Mouse (Mus musculus) adrenal gland, postnatal 14 days (tissue): ENCODE measurements around the gene Lsm12. TPM values are rescaled to one million over a fixed set of nuclear protein-coding genes. Genes with fewer than 3 reads are reported as not detected.

ENCODE experiments used
- microRNA-seq, 2 experiments: library from miRNA; unstranded; fragments of <30 nt; microRNA quantifications; one replicate each; pipeline ENCODE4 v1.2.0; 2021
- total RNA-seq: library from RNA; stranded (reverse); gene quantifications from 2 replicates; pipeline ENCODE4 v1.2.3, GENCODE M21; 2021

The Lsm12 gene
- total RNA-seq, 1 experiment from 2014 or later: 81.0 TPM

Small RNA genes lying within 50 kb of the gene (microRNA-seq; reads per million reads assigned to microRNA genes)
- gene Mir8101: 2.7 to 4.3 reads per million in 2 experiments

Other genes starting within 250 kb of the Lsm12 start
- gene Sost, start 218.3 kb downstream of the Lsm12 start, total RNA-seq: 1.6 TPM in 1 of 2 replicates, not detected in the other
- not detected in 2 replicates for gene Cfap97d1, start 201.0 kb downstream of the Lsm12 start, total RNA-seq
- 100 and 103 TPM in 2 replicates for gene Dusp3, start 198.3 kb downstream of the Lsm12 start, total RNA-seq
- gene Mpp3, start 156.8 kb downstream of the Lsm12 start, total RNA-seq: 9.0 and 14.8 TPM in 2 replicates
- 50.5 and 61.4 TPM in 2 replicates for gene Cd300lg, start 143.8 kb downstream of the Lsm12 start, total RNA-seq
- gene Mpp2, start 96.8 kb downstream of the Lsm12 start, total RNA-seq: 8.6 and 10.1 TPM in 2 replicates
- gene Ppy, start 84.0 kb downstream of the Lsm12 start, total RNA-seq: not detected in 2 replicates
- gene Pyy, start 77.5 kb downstream of the Lsm12 start, total RNA-seq: not detected in 2 replicates
- gene Nags, start 39.8 kb downstream of the Lsm12 start, total RNA-seq: 0.60 and 5.8 TPM in 2 replicates
- 14.4 and 16.5 TPM in 2 replicates for gene Tmem101, start 28.9 kb downstream of the Lsm12 start, total RNA-seq
- 82.8 and 83.7 TPM in 2 replicates for gene G6pc3, start 4.3 kb upstream of the Lsm12 start, total RNA-seq
- 81.1 and 83.7 TPM in 2 replicates for gene Hdac5, start 44.9 kb upstream of the Lsm12 start, total RNA-seq
- 1.7 and 2.3 TPM in 2 replicates for gene BC030867, start 63.6 kb upstream of the Lsm12 start, total RNA-seq
- 0.11 and 0.19 TPM in 2 replicates for gene Asb16, start 83.4 kb upstream of the Lsm12 start, total RNA-seq
- 40.1 and 40.4 TPM in 2 replicates for gene Tmub2, start 99.6 kb upstream of the Lsm12 start, total RNA-seq
- 47.9 and 53.4 TPM in 2 replicates for gene Atxn7l3, start 111.3 kb upstream of the Lsm12 start, total RNA-seq
- gene Ubtf, start 134.4 kb upstream of the Lsm12 start, total RNA-seq: 102 and 106 TPM in 2 replicates
- 17.5 and 72.4 TPM in 2 replicates for gene Slc4a1, start 180.9 kb upstream of the Lsm12 start, total RNA-seq
- 31.3 and 31.6 TPM in 2 replicates for gene Rundc3a, start 208.1 kb upstream of the Lsm12 start, total RNA-seq
- 373 and 415 TPM in 2 replicates for gene Slc25a39, start 222.7 kb upstream of the Lsm12 start, total RNA-seq
- 180 and 194 TPM in 2 replicates for gene Grn, start 245.0 kb upstream of the Lsm12 start, total RNA-seq